Mouse (Mus musculus): Measurements from ENCODE around the gene Rnf19b. TPM values are rescaled to one million over a fixed set of nuclear protein-coding genes. Genes with fewer than 3 reads are reported as not detected.

Rnf19b gene
- total RNA-seq (2012; rRNA removed), result 47.1 and 66.7 TPM in 2 replicates

- Histone ChIP-seq H3K4me1 (ENCODE audit: control insufficient read depth in 2 of 2, insufficient read depth in 2 of 2, low read length in 2 of 2, poor library complexity in 1 of 2) (peaks cover 2 to 8% of the 10 kb centered on the region in 2 experiments), H3K36me3 (ENCODE audit: control insufficient read depth, insufficient read depth, low read length, poor library complexity, severe bottlenecking) (no peaks in the 10 kb centered on the region; the same call in 1 of the 2 replicates), H3K9ac (ENCODE audit: insufficient read depth, low read depth, low read length, poor library complexity, severe bottlenecking) (peak within 1 kb of the TSS; percentile 84), H3K27ac (ENCODE audit: insufficient read depth, low read depth, low read length, poor library complexity, severe bottlenecking) (peak within 1 kb of the TSS; percentile 20; the same call in 1 of the 2 replicates), H3K9me3 (ENCODE audit: control insufficient read depth, insufficient read depth, low read depth, low read length) (no peaks in the 10 kb centered on the region), H3K4me3 (ENCODE audit: insufficient read depth in 1 of 2, low read depth in 1 of 2, low read length in 2 of 2, poor library complexity in 1 of 2, severe bottlenecking in 1 of 2) (peak within 1 kb of the TSS; percentile 77 to 92)
- in situ Hi-C loops (cut with MboI; ENCODE audit: low sequenced_read_pairs in 2 of 2, unreplicated experiment in 2 of 2), result no loop called here
- TF ChIP-seq ZNF384 (IDR thresholded peaks at IDR 0.05; ENCODE audit: low read depth, low read length) (no peak), MAFK (IDR thresholded peaks at IDR 0.05; ENCODE audit: insufficient read depth, low read depth, low read length) (no peak), ZC3H11A (IDR thresholded peaks at IDR 0.05; ENCODE audit: borderline replicate concordance, low read depth, low read length) (no peak)
- no peak for DNase-seq (ENCODE audit: low read depth, low spot score)
Observed at GRCm38 (mm10) chr4:129058207-129059092, at the start of gene Rnf19b. Gene Rnf19b (plus strand): TSS chr4:129058271.

- in situ Hi-C loops (cut with MboI; ENCODE audit: low sequenced_read_pairs in 2 of 2, unreplicated experiment in 2 of 2), result no loop called here
- peaks cover 51% of the 10 kb centered on the region for H3K36me3 ChIP-seq (ENCODE audit: control insufficient read depth, insufficient read depth, low read length, poor library complexity, severe bottlenecking)
- peaks cover 0 to 5% of the 10 kb centered on the region in 2 experiments; a peak in 1 of 4 replicates for H3K4me1 ChIP-seq (ENCODE audit: control insufficient read depth in 2 of 2, insufficient read depth in 2 of 2, low read length in 2 of 2, poor library complexity in 1 of 2)
- no peak overlapping the region for H3K27ac ChIP-seq (ENCODE audit: insufficient read depth, low read depth, low read length, poor library complexity, severe bottlenecking)
- no peak overlapping the region for H3K4me3 ChIP-seq (ENCODE audit: insufficient read depth in 1 of 2, low read depth in 1 of 2, low read length in 2 of 2, poor library complexity in 1 of 2, severe bottlenecking in 1 of 2)
- TF ChIP-seq HCFC1 (IDR thresholded peaks at IDR 0.05; ENCODE audit: borderline replicate concordance, insufficient read depth, low read length), result no peak
- no peak for TF ChIP-seq ZNF384 (IDR thresholded peaks at IDR 0.05; ENCODE audit: low read depth, low read length)
- no peak for TF ChIP-seq ZC3H11A (IDR thresholded peaks at IDR 0.05; ENCODE audit: borderline replicate concordance, low read depth, low read length)
- DNase-seq (ENCODE audit: low read depth, low spot score), result no peak
- no peak overlapping the region for H3K9ac ChIP-seq (ENCODE audit: insufficient read depth, low read depth, low read length, poor library complexity, severe bottlenecking)
- no peaks in the 10 kb centered on the region for H3K9me3 ChIP-seq (ENCODE audit: control insufficient read depth, insufficient read depth, low read depth, low read length)
Observed at GRCm38 (mm10) chr4:129008672-129009071, 49.4 kb upstream of the Rnf19b start.

- no peak overlapping the region for H3K4me3 ChIP-seq (ENCODE audit: insufficient read depth in 1 of 2, low read depth in 1 of 2, low read length in 2 of 2, poor library complexity in 1 of 2, severe bottlenecking in 1 of 2)
- H3K4me1 ChIP-seq (ENCODE audit: control insufficient read depth in 2 of 2, insufficient read depth in 2 of 2, low read length in 2 of 2, poor library complexity in 1 of 2), result peaks cover 0 to 5% of the 10 kb centered on the region in 2 experiments; a peak in 1 of 4 replicates
- H3K27ac ChIP-seq (ENCODE audit: insufficient read depth, low read depth, low read length, poor library complexity, severe bottlenecking), result no peak overlapping the region
- in situ Hi-C loops (cut with MboI; ENCODE audit: low sequenced_read_pairs in 2 of 2, unreplicated experiment in 2 of 2), result no loop called here
- peaks cover 49% of the 10 kb centered on the region for H3K36me3 ChIP-seq (ENCODE audit: control insufficient read depth, insufficient read depth, low read length, poor library complexity, severe bottlenecking)
- TF ChIP-seq CHD2 (IDR thresholded peaks at IDR 0.05; ENCODE audit: low read depth, low read length) (no peak), ZC3H11A (IDR thresholded peaks at IDR 0.05; ENCODE audit: borderline replicate concordance, low read depth, low read length) (no peak), ZNF384 (IDR thresholded peaks at IDR 0.05; ENCODE audit: low read depth, low read length) (no peak), HCFC1 (IDR thresholded peaks at IDR 0.05; ENCODE audit: borderline replicate concordance, insufficient read depth, low read length) (no peak), MAFK (IDR thresholded peaks at IDR 0.05; ENCODE audit: insufficient read depth, low read depth, low read length) (no peak)
- no peak overlapping the region for H3K9ac ChIP-seq (ENCODE audit: insufficient read depth, low read depth, low read length, poor library complexity, severe bottlenecking)
- no peaks in the 10 kb centered on the region for H3K9me3 ChIP-seq (ENCODE audit: control insufficient read depth, insufficient read depth, low read depth, low read length)
- no peak for DNase-seq (ENCODE audit: low read depth, low spot score)
Observed at GRCm38 (mm10) chr4:129009521-129009920, 48.5 kb upstream of the Rnf19b start.

- Histone ChIP-seq H3K27ac (ENCODE audit: insufficient read depth, low read depth, low read length, poor library complexity, severe bottlenecking) (no peak overlapping the region), H3K4me3 (ENCODE audit: insufficient read depth in 1 of 2, low read depth in 1 of 2, low read length in 2 of 2, poor library complexity in 1 of 2, severe bottlenecking in 1 of 2) (no peak overlapping the region), H3K9ac (ENCODE audit: insufficient read depth, low read depth, low read length, poor library complexity, severe bottlenecking) (no peak overlapping the region), H3K9me3 (ENCODE audit: control insufficient read depth, insufficient read depth, low read depth, low read length) (no peaks in the 10 kb centered on the region), H3K36me3 (ENCODE audit: control insufficient read depth, insufficient read depth, low read length, poor library complexity, severe bottlenecking) (peaks cover 38% of the 10 kb centered on the region), H3K4me1 (ENCODE audit: control insufficient read depth in 2 of 2, insufficient read depth in 2 of 2, low read length in 2 of 2, poor library complexity in 1 of 2) (peaks cover 0 to 7% of the 10 kb centered on the region in 2 experiments; a peak in 1 of 4 replicates)
- TF ChIP-seq ZNF384 (IDR thresholded peaks at IDR 0.05; ENCODE audit: low read depth, low read length) (peak; percentile 74), MAFK (IDR thresholded peaks at IDR 0.05; ENCODE audit: insufficient read depth, low read depth, low read length) (no peak)
- in situ Hi-C loops (cut with MboI; ENCODE audit: low sequenced_read_pairs in 2 of 2, unreplicated experiment in 2 of 2), result no loop called here
- no peak for DNase-seq (ENCODE audit: low read depth, low spot score)
Observed at GRCm38 (mm10) chr4:129011604-129012121, 46.4 kb upstream of the Rnf19b start.

Data from ES-E14 (cell line).